ENCODE assay signal across 8 mouse cellular contexts in the genomic region with DNA sequence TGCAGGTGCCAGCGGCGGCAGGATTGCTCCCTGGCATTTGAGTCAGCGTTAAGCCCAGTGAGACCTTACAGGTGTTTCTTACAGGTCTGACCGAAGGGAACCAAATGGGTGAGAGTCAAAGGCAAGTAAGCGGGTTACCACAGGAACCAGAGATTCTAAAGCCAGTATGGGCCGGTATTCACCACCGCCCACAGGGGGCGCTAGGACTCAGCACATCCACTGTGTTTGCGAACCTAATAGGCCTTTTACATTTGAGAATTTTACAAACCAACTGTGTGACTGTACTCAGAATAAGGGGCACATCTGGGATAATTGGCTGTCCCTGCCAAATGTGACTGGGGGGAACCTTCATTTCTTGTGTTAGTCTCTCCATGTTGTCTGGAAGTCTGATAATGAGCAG. TPM values are rescaled to one million over a fixed set of nuclear protein-coding genes. Genes with fewer than 3 reads are reported as not detected.
DNase-seq lines count a peak whose midpoint lies in the region; ATAC-seq and TF ChIP-seq lines count a peak whose summit lies in the region.
"Had no signal": no experiment of that assay in that cellular context is flagged by ENCODE, and none has a peak within 500 bp of the region (broad histone marks: within the 10 kb centered on the region; RNA-seq: fewer than 3 reads in every experiment).

No protein-coding gene starts in this region.

- peak; percentile 96 for TF ChIP-seq CTCF in layer of hippocampus, adult 2 months (conservative IDR thresholded peaks at IDR 0.05)
- peak; percentile 78 for TF ChIP-seq CTCF in G1E (IDR thresholded peaks at IDR 0.05; ENCODE audit: low read depth, low read length)

- peaks cover 6% of the 10 kb centered on the region; the same call in 1 of the 2 replicates for H3K4me1 ChIP-seq in G1E (ENCODE audit: insufficient read depth, low read depth, low read length)
- peaks cover 3% of the 10 kb centered on the region; the same call in 1 of the 2 replicates for H3K4me1 ChIP-seq in limb, embryonic 14.5 days (ENCODE audit: control insufficient read depth, insufficient read depth, low read length)

- no peak for TF ChIP-seq POLR2A in limb, embryonic 14.5 days (IDR thresholded peaks at IDR 0.05; ENCODE audit: borderline replicate concordance, extremely low read depth, insufficient read depth, insufficient read length)

- H3K9ac ChIP-seq in limb, embryonic 14.5 days (ENCODE audit: low read depth, low read length, severe bottlenecking) = no peak overlapping the region
- H3K9ac ChIP-seq: heart, embryonic 13.5 days had no signal

- H3K36me3 ChIP-seq in G1E (replicated peaks) = peaks cover 94% of the 10 kb centered on the region
- H3K36me3 ChIP-seq in limb, embryonic 14.5 days (ENCODE audit: control insufficient read depth, insufficient read depth, low read length) = no peaks in the 10 kb centered on the region; the same call in 1 of the 2 replicates
- H3K36me3 ChIP-seq: heart, embryonic 13.5 days had no signal

- no peak overlapping the region for H3K27ac ChIP-seq in layer of hippocampus, adult 2 months
- no peak overlapping the region for H3K27ac ChIP-seq in limb, embryonic 14.5 days (replicated peaks; ENCODE audit: low read depth, low read length)
- H3K27ac ChIP-seq: heart, embryonic 13.5 days had no signal

- H3K9me3 ChIP-seq in G1E (replicated peaks) = no peaks in the 10 kb centered on the region
- H3K9me3 ChIP-seq in limb, embryonic 14.5 days (ENCODE audit: control insufficient read depth, low read length) = no peaks in the 10 kb centered on the region
- H3K9me3 ChIP-seq: heart, embryonic 13.5 days had no signal

- ATAC-seq in G1E (ENCODE audit: extremely low read depth, insufficient number of reproducible peaks, low FRiP score, poor library complexity, severe bottlenecking) = no peak
- peak; percentile 37; the same call in 1 of the 2 replicates for ATAC-seq in erythroid progenitor cell, adult 5-6 weeks (replicated peaks; ENCODE audit: low FRiP score, poor library complexity, severe bottlenecking)
- ATAC-seq in limb, embryonic 14.5 days (ENCODE audit: low FRiP score, low read depth) = no peak

- H3K4me3 ChIP-seq in layer of hippocampus, adult 2 months = no peak overlapping the region
- no peak overlapping the region for H3K4me3 ChIP-seq in G1E (ENCODE audit: low read depth, low read length)
- no peak overlapping the region for H3K4me3 ChIP-seq in limb, embryonic 14.5 days (replicated peaks; ENCODE audit: low read length)
- H3K4me3 ChIP-seq: heart, embryonic 13.5 days had no signal

- DNase-seq in layer of hippocampus, adult 2 months (ENCODE audit: low spot score in 2 of 2) = peak; percentile 16 to 72
- no peak for DNase-seq in layer of hippocampus, postnatal 36 days
- peak; percentile 41 for DNase-seq in G1E (ENCODE audit: low spot score)
- DNase-seq in adrenal gland, postnatal 14 days = peak; percentile 71
- peak; percentile 66 for DNase-seq in limb, embryonic 14.5 days (ENCODE audit: low spot score)
- DNase-seq in right cerebral cortex, postnatal 14 days = peak; percentile 53

- 14% methylated on average over 9 of the region's 9 CpGs for WGBS in limb, embryonic 14.5 days

- no peaks in the 10 kb centered on the region for H3K27me3 ChIP-seq in G1E (ENCODE audit: insufficient read depth, low read length)
- H3K27me3 ChIP-seq in limb, embryonic 14.5 days (ENCODE audit: control insufficient read depth, insufficient read depth, low read length) = no peaks in the 10 kb centered on the region

- no peak overlapping the region for H3K4me2 ChIP-seq in limb, embryonic 14.5 days (replicated peaks; ENCODE audit: low read depth, low read length, severe bottlenecking)
- H3K4me2 ChIP-seq: heart, embryonic 13.5 days had no signal

RNA-seq across cellular contexts. Expression of a gene that starts 54.1 kb away (rescaled TPM):
- total RNA-seq in layer of hippocampus, adult 2 months (2021) = 100 to 1,000 TPM; 101 to 108 TPM
- total RNA-seq in layer of hippocampus, postnatal 36 days (2021) = 100 to 1,000 TPM in 1 of 2 experiments, 10 to 100 TPM in 1; 89.3 to 104 TPM
- total RNA-seq in G1E (2014; fragmentation: Nextera tagmentation) = 41.8 and 44.4 TPM in 2 replicates
- 5.5 and 7.3 TPM in 2 replicates for total RNA-seq in G1E (2017)
- 53.1 and 54.0 TPM in 2 replicates for polyA plus RNA-seq in G1E (2012)
- total RNA-seq in adrenal gland, postnatal 14 days (2021) = 32.4 and 34.6 TPM in 2 replicates
- 11.2 TPM in 1 of 2 replicates, not detected in the other for total RNA-seq in erythroid progenitor cell, adult 5-6 weeks (2015; ENCODE audit: low replicate concordance)
- 0.38 TPM in 1 of 2 replicates, not detected in the other for total RNA-seq in erythroid progenitor cell, adult 5-6 weeks (2017; ENCODE audit: low replicate concordance)
- polyA plus RNA-seq in limb, embryonic 14.5 days (2012; rRNA removed) = 22.5 and 28.7 TPM in 2 replicates
- 13.3 and 18.7 TPM in 2 replicates for polyA plus RNA-seq in limb, embryonic 14.5 days (2014; fragmentation: Nextera tagmentation; extraction: Ambion mirVana)

RNA-seq across cellular contexts. Expression of a gene that starts 59.2 kb away (rescaled TPM):
- 10 to 100 TPM; 33.1 to 35.8 TPM for total RNA-seq in layer of hippocampus, adult 2 months (2021)
- total RNA-seq in layer of hippocampus, postnatal 36 days (2021) = 10 to 100 TPM; 29.9 to 34.9 TPM
- total RNA-seq in G1E (2014; fragmentation: Nextera tagmentation) (29.3 and 50.6 TPM in 2 replicates), G1E (2017) (38.0 and 40.0 TPM in 2 replicates)
- polyA plus RNA-seq in G1E (2012) = 31.3 and 32.3 TPM in 2 replicates
- 130 and 140 TPM in 2 replicates for total RNA-seq in adrenal gland, postnatal 14 days (2021)
- total RNA-seq in erythroid progenitor cell, adult 5-6 weeks (2015; ENCODE audit: low replicate concordance) = 12.6 and 14.3 TPM in 2 replicates
- 0.90 and 9.2 TPM in 2 replicates for total RNA-seq in erythroid progenitor cell, adult 5-6 weeks (2017; ENCODE audit: low replicate concordance)
- 36.6 and 41.6 TPM in 2 replicates for polyA plus RNA-seq in limb, embryonic 14.5 days (2012; rRNA removed)
- 38.2 and 39.4 TPM in 2 replicates for polyA plus RNA-seq in limb, embryonic 14.5 days (2014; fragmentation: Nextera tagmentation; extraction: Ambion mirVana)

Comparison
In these comparisons a context has a peak if more than half of its experiments do, and no peak if none do; other contexts are left out.
1. DNase-seq: peak in layer of hippocampus, adult 2 months (2 of 2), G1E (single experiment), adrenal gland, postnatal 14 days (single experiment), limb, embryonic 14.5 days (single experiment) and right cerebral cortex, postnatal 14 days (single experiment); none in layer of hippocampus, postnatal 36 days (0 of 2).